In genomic region chr12:94070940-94071505, GRCm38 (mm10) we compare ENCODE assay signal across 28 mouse cellular contexts.
DNase-seq lines count a peak whose midpoint lies in the region; ATAC-seq lines count a peak whose summit lies in the region.
"Had no signal": no experiment of that assay in that cellular context is flagged by ENCODE, and none has a peak within 500 bp of the region (broad histone marks: within the 10 kb centered on the region; RNA-seq: fewer than 3 reads in every experiment).

No protein-coding gene starts in this region.

- no peaks in the 10 kb centered on the region for H3K4me1 ChIP-seq in embryonic facial prominence, embryonic 11.5 days (ENCODE audit: control insufficient read depth, insufficient read depth, low read length)
- no peaks in the 10 kb centered on the region for H3K4me1 ChIP-seq in embryonic facial prominence, embryonic 10.5 days
- no peaks in the 10 kb centered on the region for H3K4me1 ChIP-seq in hindbrain, embryonic 16.5 days (ENCODE audit: control insufficient read depth, insufficient read depth, low read depth, low read length)
- H3K4me1 ChIP-seq: embryonic facial prominence, embryonic 13.5 days; hindbrain, embryonic 10.5 days; hindbrain, embryonic 15.5 days; limb, embryonic 12.5 days; liver, embryonic 12.5 days; neural tube, embryonic 15.5 days had no signal

- H3K4me3 ChIP-seq in embryonic facial prominence, embryonic 11.5 days (ENCODE audit: low read depth, low read length), result no peak overlapping the region
- no peak overlapping the region for H3K4me3 ChIP-seq in embryonic facial prominence, embryonic 10.5 days
- H3K4me3 ChIP-seq in hindbrain, embryonic 16.5 days (ENCODE audit: low read length), result no peak overlapping the region
- H3K4me3 ChIP-seq: embryonic facial prominence, embryonic 13.5 days; erythroblast, embryonic 14.5 days; heart, embryonic 13.5 days; hindbrain, embryonic 10.5 days; hindbrain, embryonic 15.5 days; limb, embryonic 12.5 days; liver, embryonic 12.5 days; neural tube, embryonic 15.5 days had no signal

- no peaks in the 10 kb centered on the region for H3K36me3 ChIP-seq in embryonic facial prominence, embryonic 11.5 days (replicated peaks; ENCODE audit: control insufficient read depth, insufficient read depth, low read depth, low read length)
- H3K36me3 ChIP-seq in embryonic facial prominence, embryonic 10.5 days (replicated peaks), result no peaks in the 10 kb centered on the region
- no peaks in the 10 kb centered on the region for H3K36me3 ChIP-seq in hindbrain, embryonic 16.5 days (ENCODE audit: control insufficient read depth, insufficient read depth, low read length)
- H3K36me3 ChIP-seq: embryonic facial prominence, embryonic 13.5 days; heart, embryonic 13.5 days; hindbrain, embryonic 10.5 days; hindbrain, embryonic 15.5 days; limb, embryonic 12.5 days; liver, embryonic 12.5 days; neural tube, embryonic 15.5 days had no signal

- no peak overlapping the region for H3K27ac ChIP-seq in embryonic facial prominence, embryonic 11.5 days (replicated peaks; ENCODE audit: low read depth, low read length)
- no peak overlapping the region for H3K27ac ChIP-seq in embryonic facial prominence, embryonic 10.5 days (replicated peaks)
- no peak overlapping the region for H3K27ac ChIP-seq in hindbrain, embryonic 16.5 days (ENCODE audit: low read depth, low read length)
- H3K27ac ChIP-seq: embryonic facial prominence, embryonic 13.5 days; heart, embryonic 13.5 days; hindbrain, embryonic 10.5 days; hindbrain, embryonic 15.5 days; limb, embryonic 12.5 days; liver, embryonic 12.5 days; macrophage; neural tube, embryonic 15.5 days had no signal

- no peak for ATAC-seq in embryonic facial prominence, embryonic 11.5 days (replicated peaks; ENCODE audit: insufficient number of reproducible peaks, low FRiP score, low TSS enrichment, low read depth)
- no peak for ATAC-seq in hindbrain, embryonic 16.5 days
- ATAC-seq: forebrain, embryonic 16.5 days; liver, embryonic 12.5 days; liver, postnatal 0 days; lung, postnatal 0 days had no signal

- H3K9ac ChIP-seq in embryonic facial prominence, embryonic 11.5 days (replicated peaks; ENCODE audit: low read length), result no peak overlapping the region
- H3K9ac ChIP-seq in hindbrain, embryonic 16.5 days (ENCODE audit: low read depth, low read length), result no peak overlapping the region
- H3K9ac ChIP-seq: embryonic facial prominence, embryonic 13.5 days; heart, embryonic 13.5 days; hindbrain, embryonic 15.5 days; limb, embryonic 12.5 days; liver, embryonic 12.5 days; liver, postnatal 0 days; neural tube, embryonic 15.5 days had no signal

- no peaks in the 10 kb centered on the region for H3K27me3 ChIP-seq in embryonic facial prominence, embryonic 11.5 days (ENCODE audit: control insufficient read depth, insufficient read depth, low read length)
- no peaks in the 10 kb centered on the region for H3K27me3 ChIP-seq in embryonic facial prominence, embryonic 10.5 days (replicated peaks; ENCODE audit: low read depth, poor library complexity, severe bottlenecking)
- no peaks in the 10 kb centered on the region for H3K27me3 ChIP-seq in hindbrain, embryonic 16.5 days (replicated peaks; ENCODE audit: control insufficient read depth, insufficient read depth, low read length)
- H3K27me3 ChIP-seq: embryonic facial prominence, embryonic 13.5 days; heart, embryonic 13.5 days; hindbrain, embryonic 15.5 days; limb, embryonic 12.5 days; liver, embryonic 12.5 days; neural tube, embryonic 15.5 days had no signal

- WGBS in embryonic facial prominence, embryonic 11.5 days, result 81% methylated on average over 2 of the region's 2 CpGs
- 88% methylated on average over 2 of the region's 2 CpGs for WGBS in embryonic facial prominence, embryonic 10.5 days
- WGBS in hindbrain, embryonic 16.5 days, result 86% methylated on average over 2 of the region's 2 CpGs

- H3K4me2 ChIP-seq in embryonic facial prominence, embryonic 11.5 days (ENCODE audit: low read depth, low read length), result no peak overlapping the region
- no peak overlapping the region for H3K4me2 ChIP-seq in hindbrain, embryonic 16.5 days (ENCODE audit: low read length)
- H3K4me2 ChIP-seq: embryonic facial prominence, embryonic 13.5 days; heart, embryonic 13.5 days; hindbrain, embryonic 15.5 days; limb, embryonic 12.5 days; liver, embryonic 12.5 days; neural tube, embryonic 15.5 days had no signal

- peak; percentile 6 for DNase-seq in embryonic facial prominence, embryonic 11.5 days (ENCODE audit: low spot score)
- no peak for DNase-seq in embryonic facial prominence, embryonic 10.5 days (ENCODE audit: low spot score)
- peak; percentile 41 for DNase-seq in kidney, postnatal 10 days
- DNase-seq in kidney, adult 11 months, result no peak
- peak; percentile 12 for DNase-seq in Muller cell, postnatal 12 days (ENCODE audit: inconsistent ontology term)
- peak; percentile 30 for DNase-seq in forelimb bud, embryonic 11.5 days (ENCODE audit: low read depth, low spot score)
- DNase-seq in retina, embryonic 14.5 days (ENCODE audit: low spot score), result no peak
- DNase-seq: adrenal gland, postnatal 14 days; cerebellum, adult 11-12 months; cerebellum, adult 9-11 months; heart, postnatal 10 days; layer of hippocampus, adult 9-11 months; liver, postnatal 0 days; midbrain, embryonic 14.5 days; right cerebral cortex, postnatal 25 days; thymus, postnatal 14 days had no signal

- H3K9me3 ChIP-seq in embryonic facial prominence, embryonic 11.5 days (replicated peaks; ENCODE audit: control insufficient read depth, low read length), result no peaks in the 10 kb centered on the region
- no peaks in the 10 kb centered on the region for H3K9me3 ChIP-seq in embryonic facial prominence, embryonic 10.5 days
- H3K9me3 ChIP-seq in hindbrain, embryonic 16.5 days (ENCODE audit: control insufficient read depth, low read length), result no peaks in the 10 kb centered on the region
- H3K9me3 ChIP-seq: embryonic facial prominence, embryonic 13.5 days; heart, embryonic 13.5 days; hindbrain, embryonic 10.5 days; hindbrain, embryonic 15.5 days; limb, embryonic 12.5 days; liver, embryonic 12.5 days; neural tube, embryonic 15.5 days had no signal

Comparison
In these comparisons a context has a peak if more than half of its experiments do, and no peak if none do; other contexts are left out.
1. DNase-seq: peak in embryonic facial prominence, embryonic 11.5 days (single experiment), kidney, postnatal 10 days (single experiment), Muller cell, postnatal 12 days (single experiment) and forelimb bud, embryonic 11.5 days (single experiment); none in embryonic facial prominence, embryonic 10.5 days (single experiment), kidney, adult 11 months (single experiment) and retina, embryonic 14.5 days (single experiment).